Mouse (Mus musculus) bone marrow macrophage, adult 2 months (primary cell): ENCODE results near the gene Raver1.

ENCODE experiments used
- CTCF ChIP-seq: IDR thresholded peaks from 2 replicates; pipeline ENCODE4 v1.5.1; 2012; ENCODE audit warnings: low read depth, mild to moderate bottlenecking, low read length, moderate library complexity
- POLR2A ChIP-seq: IDR thresholded peaks from 2 replicates; pipeline ENCODE4 v1.6.1; 2012; ENCODE audit warnings: mild to moderate bottlenecking, low read depth, low read length, borderline replicate concordance

DNA sequence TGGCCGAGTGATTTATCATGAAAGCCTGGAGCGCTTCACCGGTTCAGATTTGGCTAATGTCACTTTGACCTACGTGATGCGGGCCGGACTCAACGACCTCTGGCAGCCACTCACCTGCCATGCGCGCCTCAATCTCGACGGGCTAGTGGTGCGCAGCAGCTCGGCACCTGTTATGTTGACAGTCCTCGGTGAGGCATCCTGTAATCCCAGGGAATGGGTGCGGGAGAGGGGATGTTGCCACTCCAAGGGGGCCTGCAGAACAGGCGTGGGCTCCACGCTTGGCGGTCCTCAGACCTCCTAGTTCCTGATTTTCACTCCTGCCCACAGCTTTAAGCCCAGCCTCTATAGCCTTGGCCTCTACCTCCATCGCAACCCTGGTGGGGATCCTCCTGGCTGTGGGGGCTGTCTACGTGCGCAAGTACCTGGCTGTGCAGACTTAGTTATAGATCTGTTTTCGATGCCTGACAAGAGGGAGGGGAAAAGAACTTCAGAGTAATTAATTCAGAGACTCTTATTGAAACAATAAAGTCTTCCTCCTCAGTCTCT is 61.7 kb downstream of the Raver1 start:
- TF ChIP-seq POLR2A (no peak), CTCF (no peak)
